Mouse (Mus musculus): ENCODE measurements around the gene Cldn4.

The Cldn4 gene

GRCm38 (mm10) chr5:134932903-134933276 lies 13.8 kb downstream of the Cldn4 start:
- peak; percentile 60 to 77 for DNase-seq (ENCODE audit: low spot score in 2 of 2)

- DNase-seq (ENCODE audit: low spot score in 2 of 2): peak; percentile 90 to 91
These were observed 14.4 kb downstream of the Cldn4 start, which contains the start of gene Mettl27 for GRCm38 (mm10) chr5:134932179-134932902. Mettl27 (plus strand) TSS chr5:134932368.

- no peak for DNase-seq (ENCODE audit: low spot score in 2 of 2)
These were observed 16.7 kb downstream of the Cldn4 start for GRCm38 (mm10) chr5:134929988-134930387.

- no peak for DNase-seq (ENCODE audit: low spot score in 2 of 2)
These were observed 20.0 kb downstream of the Cldn4 start for GRCm38 (mm10) chr5:134926726-134927125.

- no peak for DNase-seq (ENCODE audit: low spot score in 2 of 2)
These were observed 23.6 kb downstream of the Cldn4 start for GRCm38 (mm10) chr5:134923141-134923540.

GRCm38 (mm10) chr5:134921106-134921505 lies 25.6 kb downstream of the Cldn4 start:
- DNase-seq (ENCODE audit: low spot score in 2 of 2): no peak

- no peak for DNase-seq (ENCODE audit: low spot score in 2 of 2)
These were observed 26.5 kb downstream of the Cldn4 start for GRCm38 (mm10) chr5:134920106-134920687.

GRCm38 (mm10) chr5:134919097-134919496 lies 27.6 kb downstream of the Cldn4 start:
- DNase-seq (ENCODE audit: low spot score in 2 of 2): no peak

GRCm38 (mm10) chr5:134918071-134918832 lies 28.5 kb downstream of the Cldn4 start:
- DNase-seq (ENCODE audit: low spot score in 2 of 2): peak; percentile 52 to 78

GRCm38 (mm10) chr5:134915311-134915710 lies 31.4 kb downstream of the Cldn4 start, which contains the start of gene Cldn13:
Cldn13 (minus strand) TSS chr5:134915526.
- no peak for DNase-seq (ENCODE audit: low spot score in 2 of 2)

- no peak for DNase-seq (ENCODE audit: low spot score in 2 of 2)
These were observed 32.2 kb downstream of the Cldn4 start for GRCm38 (mm10) chr5:134914510-134914909.

GRCm38 (mm10) chr5:134913753-134914152 lies 33.0 kb downstream of the Cldn4 start:
- no peak for DNase-seq (ENCODE audit: low spot score in 2 of 2)

- DNase-seq (ENCODE audit: low spot score in 2 of 2): no peak
These were observed 33.4 kb downstream of the Cldn4 start for GRCm38 (mm10) chr5:134913352-134913751.

GRCm38 (mm10) chr5:134911901-134912300 lies 34.8 kb downstream of the Cldn4 start:
- no peak for DNase-seq (ENCODE audit: low spot score in 2 of 2)

GRCm38 (mm10) chr5:134907135-134907534 lies 39.6 kb downstream of the Cldn4 start:
- DNase-seq (ENCODE audit: low spot score in 2 of 2): peak; percentile 87 to 97

- DNase-seq (ENCODE audit: low spot score in 2 of 2): no peak
These were observed 40.1 kb downstream of the Cldn4 start, which contains the start of gene Tmem270 for GRCm38 (mm10) chr5:134906633-134907032. Tmem270 (minus strand) TSS chr5:134906733.

GRCm38 (mm10) chr5:134901644-134902027 lies 45.1 kb downstream of the Cldn4 start:
- DNase-seq (ENCODE audit: low spot score in 2 of 2): no peak

- no peak for DNase-seq (ENCODE audit: low spot score in 2 of 2)
These were observed 45.6 kb downstream of the Cldn4 start for GRCm38 (mm10) chr5:134901012-134901643.

GRCm38 (mm10) chr5:134897596-134897995 lies 49.1 kb downstream of the Cldn4 start:
- DNase-seq (ENCODE audit: low spot score in 2 of 2): no peak

- DNase-seq (ENCODE audit: low spot score in 2 of 2): no peak
These were observed 49.8 kb downstream of the Cldn4 start for GRCm38 (mm10) chr5:134896965-134897364.

GRCm38 (mm10) chr5:134895291-134895690 lies 51.4 kb downstream of the Cldn4 start:
- DNase-seq (ENCODE audit: low spot score in 2 of 2): no peak

Measured in thymus, postnatal 10 days (tissue).